Mouse (Mus musculus): Measurements from ENCODE around the gene Ntpcr.

Ntpcr gene

GRCm38 (mm10) chr8:125777478-125778164 is 47.9 kb downstream of the Ntpcr start:
- no peak for DNase-seq

- DNase-seq: no peak
Observed at GRCm38 (mm10) chr8:125778919-125779318, 49.2 kb downstream of the Ntpcr start.

GRCm38 (mm10) chr8:125779656-125780055 is 49.9 kb downstream of the Ntpcr start:
- DNase-seq: no peak

- no peak for DNase-seq
Observed at GRCm38 (mm10) chr8:125782161-125782560, 52.4 kb downstream of the Ntpcr start.

GRCm38 (mm10) chr8:125786886-125787285 is 57.1 kb downstream of the Ntpcr start:
- no peak for DNase-seq

GRCm38 (mm10) chr8:125792816-125793455 is 63.2 kb downstream of the Ntpcr start:
- no peak for DNase-seq

GRCm38 (mm10) chr8:125795341-125795740 is 65.6 kb downstream of the Ntpcr start:
- DNase-seq: no peak

GRCm38 (mm10) chr8:125796970-125797369 is 67.2 kb downstream of the Ntpcr start:
- no peak for DNase-seq

Data from thymus, postnatal 25 days (tissue).